Mouse (Mus musculus) lung, postnatal 0 days (tissue): ENCODE results near the gene Trabd. TPM values are rescaled to one million over a fixed set of nuclear protein-coding genes. Genes with fewer than 3 reads are reported as not detected.

Source experiments
- ATAC-seq: fragments of 200-750 bp; cut with Nextera tagmentation; 2 replicates; pipeline ENCODE4 v1.8.0; 2017; ENCODE audit warnings: moderate library complexity
- DNase-seq: peaks from one replicate; pipeline ENCODE4 v3.0.0-alpha.2; 2016; ENCODE audit warnings: low spot score
- H3K27ac ChIP-seq: fragments of 300-500 bp; sonication (generic); 2 replicates; pipeline ENCODE4 v1.5.1; 2014; ENCODE audit warnings: antibody characterized with exemption, mild to moderate bottlenecking, low read length, mixed read lengths
- H3K27me3 ChIP-seq: fragments of 300-500 bp; sonication (generic); replicated peaks from 2 replicates; pipeline ENCODE4 v1.6.1; 2014; ENCODE audit warnings: low read length, mixed read lengths; ENCODE audit not compliant: insufficient read depth
- H3K36me3 ChIP-seq: fragments of 300-500 bp; sonication (generic); 2 replicates; pipeline ENCODE4 v1.6.1; 2014; ENCODE audit warnings: low read length, mixed read lengths; ENCODE audit not compliant: insufficient read depth
- H3K4me1 ChIP-seq: fragments of 300-500 bp; sonication (generic); 2 replicates; pipeline ENCODE4 v1.6.1; 2014; ENCODE audit warnings: antibody characterized with exemption, low read depth, low read length, mixed read lengths; ENCODE audit not compliant: insufficient read depth
- H3K4me2 ChIP-seq: fragments of 300-500 bp; sonication (generic); replicated peaks from 2 replicates; pipeline ENCODE4 v1.6.1; 2014; ENCODE audit warnings: low read depth, mild to moderate bottlenecking, low read length, moderate library complexity, mixed read lengths
- H3K4me3 ChIP-seq: fragments of 300-500 bp; sonication (generic); 2 replicates; pipeline ENCODE4 v1.5.1; 2014; ENCODE audit warnings: low read depth, low read length
- H3K9ac ChIP-seq: fragments of 300-500 bp; sonication (generic); replicated peaks from 2 replicates; pipeline ENCODE4 v1.6.1; 2014; ENCODE audit warnings: low read depth, mild to moderate bottlenecking
- H3K9me3 ChIP-seq: fragments of 300-500 bp; sonication (generic); 2 replicates; pipeline ENCODE4 v1.6.1; 2016; ENCODE audit warnings: low read length, mixed read lengths
- CTCF ChIP-seq: IDR thresholded peaks from 2 replicates; pipeline ENCODE4 v1.5.1; 2016; ENCODE audit warnings: antibody characterized with exemption, mild to moderate bottlenecking
- EP300 ChIP-seq: IDR thresholded peaks from 2 replicates; pipeline ENCODE4 v1.6.1; 2016; ENCODE audit warnings: antibody characterized with exemption, mild to moderate bottlenecking, control low read depth
- WGBS: fragments of 180-500 bp; shearing (Covaris S2); extraction: QIAGEN DNeasy Blood & Tissue Kit; methylation state at CpG from one replicate; pipeline ENCODE4 v1.1.7; 2014; 5-methylcytosine and 5-hydroxymethylcytosine counted together
- polyA plus RNA-seq: library from polyadenylated mRNA; unstranded; fragments of >200 nt; fragmentation: Nextera tagmentation; extraction: Ambion mirVana; gene quantifications from 2 replicates; pipeline ENCODE4 v1.2.1, GENCODE M21; 2015

The Trabd gene
- polyA plus RNA-seq, 1 experiment from 2014 or later: 41.8 TPM

- DNase-seq (no peak), ATAC-seq (peak; percentile 46)
- H3K9me3 ChIP-seq: no peaks in the 10 kb centered on the region
- TF ChIP-seq EP300: no peak
- no peak for TF ChIP-seq CTCF
- peaks cover 33% of the 10 kb centered on the region for H3K27me3 ChIP-seq
- H3K4me1 ChIP-seq: no peaks in the 10 kb centered on the region
- H3K4me2 ChIP-seq: peak overlapping the region; percentile 96
- no peak overlapping the region for H3K9ac ChIP-seq
- H3K27ac ChIP-seq: no peak overlapping the region
- peak overlapping the region; percentile 53 for H3K4me3 ChIP-seq
- 4% methylated on average over 19 of the region's 48 CpGs for WGBS
- no peaks in the 10 kb centered on the region for H3K36me3 ChIP-seq
These were observed 14.8 kb upstream of the Trabd start for GRCm38 (mm10) chr15:89060032-89060681.

- no peak for TF ChIP-seq CTCF
- TF ChIP-seq EP300: no peak
- ATAC-seq (no peak), DNase-seq (no peak)
- H3K9ac ChIP-seq: no peak overlapping the region
- H3K36me3 ChIP-seq: no peaks in the 10 kb centered on the region
- WGBS: 80% methylated on average over 12 of the region's 12 CpGs
- no peaks in the 10 kb centered on the region for H3K4me1 ChIP-seq
- H3K4me2 ChIP-seq: no peak overlapping the region
- no peak overlapping the region for H3K4me3 ChIP-seq
- H3K27me3 ChIP-seq: peaks cover 33% of the 10 kb centered on the region
- H3K27ac ChIP-seq: no peak overlapping the region
- no peaks in the 10 kb centered on the region for H3K9me3 ChIP-seq
These were observed 14.0 kb upstream of the Trabd start for GRCm38 (mm10) chr15:89060811-89061460.

GRCm38 (mm10) chr15:89061761-89062517 lies 13.0 kb upstream of the Trabd start:
- no peak for ATAC-seq
- 89% methylated on average over 6 of the region's 6 CpGs for WGBS
- Histone ChIP-seq H3K9ac (no peak overlapping the region), H3K36me3 (no peaks in the 10 kb centered on the region), H3K4me1 (no peaks in the 10 kb centered on the region), H3K4me2 (no peak overlapping the region), H3K9me3 (no peaks in the 10 kb centered on the region), H3K27me3 (peaks cover 33% of the 10 kb centered on the region), H3K4me3 (no peak overlapping the region), H3K27ac (no peak overlapping the region)
- DNase-seq: no peak
- no peak for TF ChIP-seq EP300
- TF ChIP-seq CTCF: no peak

GRCm38 (mm10) chr15:89062518-89062910 lies 12.4 kb upstream of the Trabd start:
- H3K4me1 ChIP-seq: no peaks in the 10 kb centered on the region
- H3K9ac ChIP-seq: no peak overlapping the region
- WGBS: 81% methylated on average over 5 of the region's 5 CpGs
- peaks cover 33% of the 10 kb centered on the region for H3K27me3 ChIP-seq
- no peak overlapping the region for H3K4me2 ChIP-seq
- no peaks in the 10 kb centered on the region for H3K36me3 ChIP-seq
- H3K4me3 ChIP-seq: no peak overlapping the region
- ATAC-seq (no peak), DNase-seq (no peak)
- no peak overlapping the region for H3K27ac ChIP-seq
- TF ChIP-seq EP300 (no peak), CTCF (no peak)
- H3K9me3 ChIP-seq: no peaks in the 10 kb centered on the region

GRCm38 (mm10) chr15:89063001-89063400 lies 11.9 kb upstream of the Trabd start:
- ATAC-seq (no peak), DNase-seq (no peak)
- Histone ChIP-seq H3K27me3 (peaks cover 32% of the 10 kb centered on the region), H3K4me3 (no peak overlapping the region), H3K36me3 (no peaks in the 10 kb centered on the region), H3K9ac (no peak overlapping the region), H3K4me1 (no peaks in the 10 kb centered on the region), H3K27ac (no peak overlapping the region), H3K9me3 (no peaks in the 10 kb centered on the region), H3K4me2 (no peak overlapping the region)
- TF ChIP-seq EP300 (no peak), CTCF (no peak)
- WGBS: 67% methylated on average over 7 of the region's 7 CpGs

- no peak for DNase-seq
- peaks cover 30% of the 10 kb centered on the region for H3K27me3 ChIP-seq
- no peak overlapping the region for H3K4me3 ChIP-seq
- TF ChIP-seq CTCF: no peak
- no peak for TF ChIP-seq EP300
- no peaks in the 10 kb centered on the region for H3K4me1 ChIP-seq
- no peak for ATAC-seq
- 62% methylated on average over 6 of the region's 6 CpGs for WGBS
- no peaks in the 10 kb centered on the region for H3K36me3 ChIP-seq
- H3K27ac ChIP-seq: no peak overlapping the region
- no peak overlapping the region for H3K9ac ChIP-seq
- H3K4me2 ChIP-seq: no peak overlapping the region
- H3K9me3 ChIP-seq: no peaks in the 10 kb centered on the region
These were observed 11.4 kb upstream of the Trabd start for GRCm38 (mm10) chr15:89063536-89063935.
